ENCODE assay signal across 23 mouse cellular contexts in genomic region chrX:145406052-145406451, GRCm38 (mm10). TPM values are rescaled to one million over a fixed set of nuclear protein-coding genes. Genes with fewer than 3 reads are reported as not detected.
"Had no signal": no experiment of that assay in that cellular context is flagged by ENCODE, and none has a peak within 500 bp of the region (broad histone marks: within the 10 kb centered on the region; RNA-seq: fewer than 3 reads in every experiment).

No protein-coding gene starts in this region.

- H3K27me3 ChIP-seq: liver, embryonic 15.5 days; midbrain, embryonic 15.5 days; neural tube, embryonic 12.5 days; neural tube, embryonic 15.5 days; stomach, embryonic 15.5 days had no signal

- H3K9me3 ChIP-seq: liver, embryonic 15.5 days; megakaryocyte, embryonic 14.5 days; midbrain, embryonic 15.5 days; neural tube, embryonic 12.5 days; neural tube, embryonic 15.5 days; stomach, embryonic 15.5 days had no signal

- H3K9ac ChIP-seq: liver, embryonic 15.5 days; lung, embryonic 14.5 days; midbrain, embryonic 15.5 days; neural tube, embryonic 12.5 days; neural tube, embryonic 15.5 days; stomach, embryonic 15.5 days had no signal

- H3K4me2 ChIP-seq: liver, embryonic 15.5 days; lung, embryonic 14.5 days; midbrain, embryonic 11.5 days; midbrain, embryonic 15.5 days; neural tube, embryonic 12.5 days; neural tube, embryonic 15.5 days; stomach, embryonic 15.5 days had no signal

- H3K4me1 ChIP-seq: liver, embryonic 15.5 days; midbrain, embryonic 15.5 days; neural tube, embryonic 12.5 days; neural tube, embryonic 15.5 days; stomach, embryonic 15.5 days had no signal

- DNase-seq: kidney, adult 2 months; kidney, postnatal 25 days; layer of hippocampus, adult 9-11 months; lung, embryonic 14.5 days; right cerebral cortex, adult 18-20 months; right cerebral cortex, postnatal 14 days; right cerebral cortex, postnatal 4 days; spleen, adult 18-20 months; thymus, postnatal 25 days had no signal

- ATAC-seq: inflammation-experienced regulatory T-cells, adult 6 months; intestine, embryonic 16.5 days; lung, postnatal 0 days; midbrain, embryonic 15.5 days had no signal

- H3K4me3 ChIP-seq: layer of hippocampus, adult 2 months; liver, embryonic 15.5 days; megakaryocyte, embryonic 14.5 days; midbrain, embryonic 15.5 days; neural tube, embryonic 12.5 days; neural tube, embryonic 15.5 days; stomach, embryonic 15.5 days had no signal

- H3K36me3 ChIP-seq: liver, embryonic 15.5 days; midbrain, embryonic 15.5 days; neural tube, embryonic 12.5 days; neural tube, embryonic 15.5 days; stomach, embryonic 15.5 days had no signal

- H3K27ac ChIP-seq: kidney, postnatal 0 days; layer of hippocampus, adult 2 months; liver, embryonic 15.5 days; macrophage; midbrain, embryonic 15.5 days; neural tube, embryonic 12.5 days; neural tube, embryonic 15.5 days; stomach, embryonic 15.5 days had no signal

RNA-seq across cellular contexts. Expression of gene Lhfpl1, which starts 57.2 kb away (rescaled TPM):
- polyA plus RNA-seq: large intestine, adult 2 months; macrophage; midbrain, embryonic 11.5 days had no signal
